Mouse (Mus musculus) intestine, embryonic 14.5 days (tissue): ENCODE measurements around the gene Polr2i. TPM values are rescaled to one million over a fixed set of nuclear protein-coding genes. Genes with fewer than 3 reads are reported as not detected.
"Not testable (repeated sequence)": the region's sequence is repeated elsewhere in the genome, so short reads cannot be mapped to it uniquely, and the experiment has no call there.

ENCODE experiments used
- ATAC-seq: fragments of 200-750 bp; cut with Nextera tagmentation; replicated peaks from 2 replicates; pipeline ENCODE4 v1.8.0; 2017; ENCODE audit warnings: low read depth, moderate number of reproducible peaks, moderate TSS enrichment, moderate library complexity; ENCODE audit not compliant: low FRiP score, low TSS enrichment
- DNase-seq: peaks from one replicate; pipeline ENCODE4 v3.0.0-alpha.2; 2018; ENCODE audit warnings: low spot score
- H3K27ac ChIP-seq: fragments of 300-500 bp; sonication (generic); 2 replicates; pipeline ENCODE4 v1.5.1; 2014; ENCODE audit warnings: low read depth, mild to moderate bottlenecking, control low read depth
- H3K27me3 ChIP-seq: fragments of 300-500 bp; sonication (generic); replicated peaks from 2 replicates; pipeline ENCODE4 v1.6.1; 2014; ENCODE audit warnings: low read length, control low read depth; ENCODE audit not compliant: control insufficient read depth, insufficient read depth
- H3K36me3 ChIP-seq: fragments of 300-500 bp; sonication (generic); 2 replicates; pipeline ENCODE4 v1.6.1; 2014; ENCODE audit warnings: low read length, control low read depth; ENCODE audit not compliant: control insufficient read depth, insufficient read depth
- H3K4me1 ChIP-seq: fragments of 300-500 bp; sonication (generic); replicated peaks from 2 replicates; pipeline ENCODE4 v1.6.1; 2014; ENCODE audit warnings: low read length, control low read depth, mixed read lengths; ENCODE audit not compliant: control insufficient read depth, insufficient read depth
- H3K4me2 ChIP-seq: fragments of 300-500 bp; sonication (generic); 2 replicates; pipeline ENCODE4 v1.6.1; 2014; ENCODE audit warnings: low read length
- H3K4me3 ChIP-seq: fragments of 300-500 bp; sonication (generic); 2 replicates; pipeline ENCODE4 v1.5.1; 2014; ENCODE audit warnings: low read depth, low read length, control low read depth, mixed read lengths
- H3K9ac ChIP-seq: fragments of 300-500 bp; sonication (generic); 2 replicates; pipeline ENCODE4 v1.6.1; 2014; ENCODE audit warnings: mild to moderate bottlenecking, low read length
- H3K9me3 ChIP-seq: fragments of 300-500 bp; sonication (generic); 2 replicates; pipeline ENCODE4 v1.6.1; 2016; ENCODE audit warnings: low read length, control low read depth; ENCODE audit not compliant: control insufficient read depth
- WGBS: fragments of 180-500 bp; shearing (Covaris S2); extraction: QIAGEN DNeasy Blood & Tissue Kit; methylation state at CpG from one replicate; pipeline ENCODE4 v1.1.7; 2014; 5-methylcytosine and 5-hydroxymethylcytosine counted together
- polyA plus RNA-seq: library from polyadenylated mRNA; unstranded; fragments of >200 nt; fragmentation: Nextera tagmentation; extraction: Ambion mirVana; gene quantifications from 2 replicates; pipeline ENCODE4 v1.2.1, GENCODE M21; 2014

Polr2i gene
- 159 and 161 TPM in 2 replicates for polyA plus RNA-seq

DNA sequence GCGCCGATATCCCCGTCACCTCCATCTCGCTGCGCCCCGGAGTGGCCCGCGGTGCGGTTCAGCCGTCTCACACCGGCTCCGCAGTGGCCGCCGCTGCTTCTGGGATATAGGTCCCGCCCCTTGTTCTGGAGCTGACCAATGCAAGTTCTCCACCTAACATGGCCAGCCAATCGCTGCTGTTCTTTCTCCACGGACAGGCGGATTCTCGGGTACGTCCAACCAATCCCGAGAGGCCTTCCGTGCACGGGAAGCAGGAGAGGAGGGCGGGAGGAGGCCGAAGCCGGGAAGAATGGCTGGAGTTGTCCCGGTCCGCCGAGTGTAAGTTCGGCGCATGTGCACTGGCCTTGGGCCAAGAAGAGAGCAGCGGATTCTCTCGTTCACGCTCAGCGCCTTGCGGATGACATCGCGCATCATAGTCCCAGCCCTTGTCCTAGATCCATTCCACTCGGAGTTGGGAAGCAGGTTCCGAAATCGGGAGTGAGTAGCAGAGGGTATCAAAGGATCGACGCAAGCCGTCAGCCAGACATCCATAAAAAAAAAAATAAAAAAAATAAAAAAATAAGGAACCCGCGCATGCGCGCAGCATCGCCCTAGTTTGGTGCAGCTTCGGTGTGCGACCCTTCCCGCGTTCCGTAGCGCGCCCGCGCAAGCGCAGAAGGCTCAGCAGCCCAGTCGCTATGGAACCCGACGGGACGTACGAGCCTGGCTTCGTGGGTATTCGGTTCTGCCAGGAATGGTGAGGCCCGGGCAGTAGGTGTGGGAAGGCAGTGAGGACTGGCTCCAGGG is at the start of gene Polr2i, which contains the start of gene Tbcb:
Polr2i (plus strand) TSS at position 280 of the 786 bp plus-strand sequence.
Tbcb (minus strand) TSS at position 604 of the 786 bp plus-strand sequence.
- peak; percentile 96 for DNase-seq
- WGBS = under 1% methylated on average over 67 of the region's 67 CpGs
- Histone ChIP-seq H3K36me3 (peaks cover 32% of the 10 kb centered on the region), H3K27me3 (no peaks in the 10 kb centered on the region), H3K4me3 (peak within 1 kb of the TSS; percentile 77), H3K4me2 (peak within 1 kb of the TSS; percentile 82), H3K4me1 (peaks cover 6% of the 10 kb centered on the region), H3K9me3 (no peaks in the 10 kb centered on the region), H3K9ac (peak within 1 kb of the TSS; percentile 74), H3K27ac (peak within 1 kb of the TSS; percentile 96)
- peak; percentile 94 for ATAC-seq

DNA sequence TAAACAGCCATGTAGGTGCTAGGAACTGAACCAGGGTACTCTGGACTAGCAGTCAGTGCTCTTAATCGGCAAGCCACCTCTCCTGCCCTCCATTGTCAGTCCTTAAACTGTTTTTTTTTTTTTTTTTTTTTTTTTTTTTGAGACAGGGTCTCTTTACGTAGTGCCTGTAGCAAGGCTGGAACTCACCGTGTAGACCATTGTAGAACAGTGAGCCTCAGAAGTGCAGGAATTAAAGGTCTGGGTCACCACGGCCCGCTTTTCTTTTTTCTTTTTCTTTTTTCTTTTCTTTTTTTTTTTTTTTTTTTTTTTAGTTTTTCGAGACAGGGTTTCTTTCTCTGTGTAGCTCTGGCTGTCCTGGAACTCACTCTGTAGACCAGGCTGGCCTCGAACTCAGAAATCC is 48.6 kb upstream of the Polr2i start:
- not testable (repeated sequence) for H3K27me3 ChIP-seq, H3K4me1 ChIP-seq, H3K9me3 ChIP-seq, H3K4me3 ChIP-seq, H3K9ac ChIP-seq, DNase-seq, H3K4me2 ChIP-seq, ATAC-seq, H3K27ac ChIP-seq
- WGBS = 72% methylated on average over 7 of the region's 7 CpGs
- peaks cover 40% of the 10 kb centered on the region for H3K36me3 ChIP-seq

DNA sequence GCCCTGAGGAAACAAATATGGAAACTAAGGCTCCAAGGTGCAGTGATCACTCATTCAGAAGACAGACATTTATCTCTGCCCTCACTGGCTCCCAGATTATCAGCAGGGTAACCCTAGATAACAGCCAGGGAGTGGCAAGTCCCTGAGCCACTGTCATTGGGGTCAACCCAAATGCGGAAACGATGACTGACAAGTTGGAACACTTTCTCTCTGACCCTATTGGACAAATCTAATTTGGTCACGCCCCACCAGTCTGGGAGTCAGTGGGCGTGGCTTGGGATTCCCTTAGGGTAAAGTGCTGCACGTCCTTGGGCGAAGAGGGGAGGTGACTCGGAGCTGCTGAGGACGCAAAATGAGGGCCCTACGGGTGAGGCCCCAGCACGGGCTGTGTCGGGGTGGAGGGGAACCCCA is 47.9 kb upstream of the Polr2i start, which contains the start of gene Cox7a1:
Cox7a1 (plus strand) TSS at position 266 of the 411 bp plus-strand sequence.
- Histone ChIP-seq H3K27me3 (no peaks in the 10 kb centered on the region), H3K36me3 (peaks cover 40% of the 10 kb centered on the region), H3K9me3 (no peaks in the 10 kb centered on the region), H3K4me2 (peak within 1 kb of the TSS; percentile 50), H3K27ac (no peak within 1 kb of the TSS), H3K9ac (no peak within 1 kb of the TSS), H3K4me3 (0 out of 2 replicates have a peak within 1 kb of the TSS, but pooled peaks have one; percentile 11), H3K4me1 (peaks cover 6% of the 10 kb centered on the region)
- DNase-seq (peak; percentile 86), ATAC-seq (peak; percentile 81)
- 2% methylated on average over 11 of the region's 11 CpGs for WGBS

DNA sequence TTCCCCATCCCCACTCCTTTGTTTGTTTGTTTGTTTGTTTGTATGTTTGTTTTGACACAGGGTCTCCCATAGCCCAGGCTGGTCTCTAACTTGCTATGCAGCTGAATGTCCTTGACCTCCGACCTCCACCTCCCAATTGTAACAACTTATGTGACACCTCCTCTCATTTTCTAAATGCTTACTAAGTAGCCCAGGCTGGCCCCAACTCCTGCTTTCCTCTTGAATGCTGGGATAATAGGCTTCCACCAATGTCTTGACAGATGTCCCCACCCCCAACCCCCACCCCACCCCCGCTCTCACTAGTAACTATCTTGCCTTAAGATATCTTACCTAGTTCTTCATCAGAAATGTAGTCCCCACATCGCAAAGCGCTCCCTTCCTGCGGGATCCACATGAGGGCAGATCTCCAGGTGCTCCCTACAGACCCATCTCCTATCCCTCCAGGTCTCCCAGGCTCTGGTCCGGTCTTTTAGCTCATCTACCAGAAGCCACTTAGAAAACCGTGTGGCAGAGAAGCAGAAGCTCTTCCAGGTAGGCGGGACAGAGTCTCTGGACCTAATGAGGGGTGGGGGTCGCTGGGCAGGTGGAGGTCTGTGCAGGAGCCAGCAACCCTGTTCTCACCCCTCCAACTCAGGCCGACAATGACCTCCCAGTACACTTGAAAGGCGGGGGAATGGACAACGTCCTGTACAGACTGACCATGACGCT is 47.0 kb upstream of the Polr2i start:
- Histone ChIP-seq H3K9me3 (no peaks in the 10 kb centered on the region), H3K4me3 (no peak overlapping the region), H3K27me3 (no peaks in the 10 kb centered on the region), H3K9ac (no peak overlapping the region), H3K4me1 (peaks cover 6% of the 10 kb centered on the region), H3K27ac (no peak overlapping the region), H3K4me2 (no peak overlapping the region), H3K36me3 (peaks cover 47% of the 10 kb centered on the region)
- 73% methylated on average over 13 of the region's 13 CpGs for WGBS
- ATAC-seq (no peak), DNase-seq (no peak)

DNA sequence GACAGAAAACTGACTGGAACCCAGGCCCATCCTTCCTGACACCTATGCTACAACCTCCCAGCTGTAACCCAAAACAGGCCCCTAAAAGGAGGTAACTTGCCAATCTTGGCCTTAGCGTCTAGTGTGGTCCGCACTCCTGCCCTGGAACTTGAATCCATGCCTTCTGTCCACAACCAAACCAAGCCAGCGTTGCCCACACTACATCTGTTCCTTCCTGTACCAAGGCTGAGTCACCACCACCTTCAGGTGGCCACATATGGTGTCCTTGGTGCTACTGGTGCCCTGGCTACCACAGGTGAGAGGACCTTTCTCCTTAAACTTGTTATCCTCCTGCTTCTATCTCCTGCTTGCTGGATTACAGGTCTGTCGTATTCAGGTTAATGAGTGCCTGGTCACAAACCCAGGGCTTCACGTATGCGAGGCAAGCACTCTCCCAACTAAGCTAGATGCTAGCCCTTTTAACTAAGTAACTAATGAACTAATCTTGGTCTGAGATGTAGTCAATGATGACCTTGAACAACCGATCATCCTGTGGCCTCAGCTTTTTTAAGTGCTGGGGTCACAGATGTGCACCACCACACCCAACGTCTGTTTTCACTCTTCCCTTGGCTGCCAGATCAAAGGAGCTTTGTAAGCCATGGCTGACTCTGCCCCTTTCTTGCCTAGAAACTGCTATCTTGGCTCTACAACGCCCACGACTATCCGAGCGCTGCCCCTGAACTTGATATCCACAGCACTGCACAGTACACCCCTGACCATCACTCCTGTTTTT is 43.2 kb upstream of the Polr2i start:
- Histone ChIP-seq H3K9ac (no peak overlapping the region), H3K27me3 (no peaks in the 10 kb centered on the region), H3K36me3 (peaks cover 75% of the 10 kb centered on the region), H3K4me3 (no peak overlapping the region), H3K27ac (no peak overlapping the region), H3K4me2 (no peak overlapping the region), H3K9me3 (no peaks in the 10 kb centered on the region), H3K4me1 (peaks cover 14% of the 10 kb centered on the region)
- DNase-seq (no peak), ATAC-seq (no peak)
- 76% methylated on average over 12 of the region's 12 CpGs for WGBS

DNA sequence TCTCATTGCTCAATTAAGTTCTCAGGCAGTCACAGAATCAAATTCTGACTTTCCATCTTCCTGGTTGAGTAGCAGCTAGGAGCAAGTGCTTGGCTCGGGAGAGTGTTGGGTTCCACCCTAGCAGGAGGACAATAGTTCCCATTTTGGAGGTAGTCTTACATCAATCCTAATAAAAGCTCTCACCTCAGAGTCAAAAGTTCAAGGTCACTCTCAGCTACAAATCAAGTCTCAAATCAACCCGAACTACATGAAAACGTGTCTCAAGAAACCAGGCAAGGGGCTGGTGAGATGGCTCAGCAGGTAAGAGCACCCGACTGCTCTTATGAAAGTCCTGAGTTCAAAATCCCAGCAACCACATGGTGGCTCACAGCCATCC is 42.6 kb upstream of the Polr2i start:
- H3K9ac ChIP-seq = no peak overlapping the region
- WGBS = 84% methylated on average over 4 of the region's 4 CpGs
- H3K4me2 ChIP-seq = no peak overlapping the region
- H3K27ac ChIP-seq = no peak overlapping the region
- ATAC-seq = no peak
- no peaks in the 10 kb centered on the region for H3K27me3 ChIP-seq
- DNase-seq = no peak
- H3K9me3 ChIP-seq = no peaks in the 10 kb centered on the region
- H3K36me3 ChIP-seq = peaks cover 75% of the 10 kb centered on the region
- no peak overlapping the region for H3K4me3 ChIP-seq
- peaks cover 13% of the 10 kb centered on the region for H3K4me1 ChIP-seq

DNA sequence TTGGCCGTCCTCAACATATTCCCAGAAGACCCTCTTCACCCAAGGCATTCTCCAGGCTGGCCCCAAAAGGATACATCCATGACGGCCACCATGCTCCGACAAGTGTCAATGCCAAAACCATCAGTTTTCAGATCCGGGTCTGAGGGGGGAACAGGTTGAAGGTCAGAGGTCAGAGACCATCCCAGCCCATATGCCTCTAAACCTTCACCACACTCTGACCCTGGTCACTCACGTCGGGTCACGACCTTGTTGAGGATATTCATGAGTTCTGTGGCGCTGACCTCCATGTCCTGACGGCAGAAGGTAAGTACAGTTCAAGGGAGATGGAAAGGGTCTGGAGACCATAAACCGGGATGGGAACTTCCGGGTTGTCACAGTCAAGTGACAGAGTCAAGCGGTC is 39.7 kb upstream of the Polr2i start:
- ATAC-seq = no peak
- Histone ChIP-seq H3K4me1 (peaks cover 12% of the 10 kb centered on the region), H3K4me2 (no peak overlapping the region), H3K4me3 (no peak overlapping the region), H3K36me3 (peaks cover 54% of the 10 kb centered on the region), H3K9me3 (no peaks in the 10 kb centered on the region), H3K27me3 (no peaks in the 10 kb centered on the region), H3K27ac (no peak overlapping the region), H3K9ac (no peak overlapping the region)
- 89% methylated on average over 12 of the region's 12 CpGs for WGBS
- DNase-seq = no peak

DNA sequence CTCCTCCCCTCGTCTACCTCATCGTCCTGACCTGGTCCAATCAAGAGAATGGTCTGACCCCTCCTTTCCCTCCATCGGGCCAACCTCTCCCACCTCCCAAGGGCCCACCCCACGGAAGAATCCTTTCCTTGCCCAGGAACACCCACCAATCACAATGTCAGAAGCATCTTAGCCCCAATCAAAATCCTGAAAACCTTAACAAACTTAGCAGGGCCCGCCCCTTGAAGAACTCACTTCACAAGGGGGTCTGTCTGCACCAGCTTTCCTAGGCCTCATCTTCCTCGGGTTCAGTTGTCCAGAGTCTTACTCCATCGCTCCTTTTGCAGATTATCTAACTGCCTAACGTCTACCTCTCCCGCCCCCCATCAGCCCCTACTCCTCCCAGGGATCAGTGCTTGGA is 38.7 kb upstream of the Polr2i start:
- ATAC-seq (peak; percentile 22; the same call in 1 of the 2 replicates), DNase-seq (no peak)
- Histone ChIP-seq H3K9ac (peak overlapping the region; percentile 83), H3K27me3 (no peaks in the 10 kb centered on the region), H3K4me2 (peak overlapping the region; percentile 83), H3K9me3 (no peaks in the 10 kb centered on the region), H3K4me3 (peak overlapping the region; percentile 90), H3K27ac (0 out of 2 replicates have a peak overlapping the region, but pooled peaks have one; percentile 86), H3K4me1 (peaks cover 12% of the 10 kb centered on the region), H3K36me3 (peaks cover 45% of the 10 kb centered on the region)
- 29% methylated on average over 9 of the region's 9 CpGs for WGBS
